Mouse (Mus musculus): ENCODE measurements around the gene Klf5. TPM values are rescaled to one million over a fixed set of nuclear protein-coding genes. Genes with fewer than 3 reads are reported as not detected.

The Klf5 gene
- polyA plus RNA-seq, 1 experiment from 2014 or later: 3.5 TPM

GRCm38 (mm10) chr14:99304387-99304786 is 5.9 kb downstream of the Klf5 start:
- Histone ChIP-seq H3K9me3 (ENCODE audit: control insufficient read depth, low read length) (no peaks in the 10 kb centered on the region), H3K4me1 (replicated peaks; ENCODE audit: control insufficient read depth, insufficient read depth, low read length) (no peaks in the 10 kb centered on the region), H3K27me3 (ENCODE audit: control insufficient read depth, insufficient read depth, low read length) (peaks cover 12% of the 10 kb centered on the region; the same call in 1 of the 2 replicates), H3K4me3 (replicated peaks; ENCODE audit: low read length) (no peak overlapping the region), H3K4me2 (replicated peaks) (no peak overlapping the region), H3K27ac (no peak overlapping the region), H3K36me3 (replicated peaks; ENCODE audit: control insufficient read depth, insufficient read depth) (no peaks in the 10 kb centered on the region), H3K9ac (no peak overlapping the region)
- DNase-seq (ENCODE audit: low spot score) (no peak), ATAC-seq (ENCODE audit: low FRiP score) (no peak)
- 35% methylated on average over 3 of the region's 3 CpGs for WGBS

- ATAC-seq (ENCODE audit: low FRiP score): no peak
- Histone ChIP-seq H3K27ac (no peak overlapping the region), H3K4me1 (replicated peaks; ENCODE audit: control insufficient read depth, insufficient read depth, low read length) (no peaks in the 10 kb centered on the region), H3K9me3 (ENCODE audit: control insufficient read depth, low read length) (no peaks in the 10 kb centered on the region), H3K9ac (no peak overlapping the region), H3K4me2 (replicated peaks) (no peak overlapping the region), H3K27me3 (ENCODE audit: control insufficient read depth, insufficient read depth, low read length) (peaks cover 12% of the 10 kb centered on the region; the same call in 1 of the 2 replicates), H3K4me3 (replicated peaks; ENCODE audit: low read length) (no peak overlapping the region), H3K36me3 (replicated peaks; ENCODE audit: control insufficient read depth, insufficient read depth) (no peaks in the 10 kb centered on the region)
- DNase-seq (ENCODE audit: low spot score): no peak
- 85% methylated on average over 12 of the region's 12 CpGs for WGBS
These were observed 6.7 kb downstream of the Klf5 start for GRCm38 (mm10) chr14:99304997-99305792.

DNA sequence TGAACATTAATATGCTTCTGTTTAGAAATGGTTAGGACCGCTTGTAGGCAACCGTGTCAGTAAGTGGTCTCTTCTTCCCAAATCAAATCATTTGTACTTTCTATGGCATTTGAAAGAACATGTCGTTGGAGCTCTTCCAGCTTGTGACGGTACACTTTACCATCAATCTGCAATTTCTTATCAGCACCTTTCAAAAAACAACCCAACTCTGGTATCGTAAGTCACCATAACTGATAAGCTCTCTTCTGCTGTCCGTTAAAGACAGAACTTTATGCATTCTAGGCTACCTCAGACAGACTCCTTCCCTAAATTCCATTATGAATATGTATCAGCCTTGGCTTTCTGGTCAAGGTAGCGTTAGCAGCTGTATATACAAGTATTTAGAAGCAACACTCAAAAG is 7.9 kb downstream of the Klf5 start:
- Histone ChIP-seq H3K36me3 (replicated peaks; ENCODE audit: control insufficient read depth, insufficient read depth) (no peaks in the 10 kb centered on the region), H3K4me1 (replicated peaks; ENCODE audit: control insufficient read depth, insufficient read depth, low read length) (no peaks in the 10 kb centered on the region), H3K4me3 (replicated peaks; ENCODE audit: low read length) (no peak overlapping the region), H3K4me2 (replicated peaks) (no peak overlapping the region), H3K27ac (no peak overlapping the region), H3K27me3 (ENCODE audit: control insufficient read depth, insufficient read depth, low read length) (0 out of 2 replicates have a peak, but pooled peaks cover 4% of the 10 kb centered on the region), H3K9ac (no peak overlapping the region), H3K9me3 (ENCODE audit: control insufficient read depth, low read length) (no peaks in the 10 kb centered on the region)
- ATAC-seq (ENCODE audit: low FRiP score) (no peak), DNase-seq (ENCODE audit: low spot score) (no peak)
- 93% methylated on average over 7 of the region's 7 CpGs for WGBS

GRCm38 (mm10) chr14:99309606-99310005 is 11.1 kb downstream of the Klf5 start:
- no peak for ATAC-seq (ENCODE audit: low FRiP score)

GRCm38 (mm10) chr14:99310358-99310757 is 11.9 kb downstream of the Klf5 start:
- H3K9me3 ChIP-seq (ENCODE audit: control insufficient read depth, low read length): no peaks in the 10 kb centered on the region
- no peaks in the 10 kb centered on the region for H3K36me3 ChIP-seq (replicated peaks; ENCODE audit: control insufficient read depth, insufficient read depth)
- ATAC-seq (ENCODE audit: low FRiP score): no peak
- H3K9ac ChIP-seq: no peak overlapping the region
- no peak for DNase-seq (ENCODE audit: low spot score)
- H3K27me3 ChIP-seq (ENCODE audit: control insufficient read depth, insufficient read depth, low read length): no peaks in the 10 kb centered on the region
- H3K27ac ChIP-seq: no peak overlapping the region
- no peak overlapping the region for H3K4me3 ChIP-seq (replicated peaks; ENCODE audit: low read length)
- no peaks in the 10 kb centered on the region for H3K4me1 ChIP-seq (replicated peaks; ENCODE audit: control insufficient read depth, insufficient read depth, low read length)
- 76% methylated on average over 7 of the region's 7 CpGs for WGBS
- no peak overlapping the region for H3K4me2 ChIP-seq (replicated peaks)

More at GRCm38 (mm10) chr14:99309606-99310005, 11.1 kb downstream of the Klf5 start:
- Histone ChIP-seq H3K4me3 (replicated peaks; ENCODE audit: low read length) (no peak overlapping the region), H3K4me2 (replicated peaks) (no peak overlapping the region), H3K9me3 (ENCODE audit: control insufficient read depth, low read length) (no peaks in the 10 kb centered on the region), H3K27me3 (ENCODE audit: control insufficient read depth, insufficient read depth, low read length) (no peaks in the 10 kb centered on the region), H3K36me3 (replicated peaks; ENCODE audit: control insufficient read depth, insufficient read depth) (no peaks in the 10 kb centered on the region), H3K9ac (no peak overlapping the region), H3K4me1 (replicated peaks; ENCODE audit: control insufficient read depth, insufficient read depth, low read length) (no peaks in the 10 kb centered on the region), H3K27ac (no peak overlapping the region)
- WGBS: 92% methylated on average over 9 of the region's 9 CpGs
- DNase-seq (ENCODE audit: low spot score): no peak

- Histone ChIP-seq H3K4me1 (replicated peaks; ENCODE audit: control insufficient read depth, insufficient read depth, low read length) (no peaks in the 10 kb centered on the region), H3K4me3 (replicated peaks; ENCODE audit: low read length) (no peak overlapping the region), H3K36me3 (replicated peaks; ENCODE audit: control insufficient read depth, insufficient read depth) (no peaks in the 10 kb centered on the region), H3K9ac (no peak overlapping the region), H3K4me2 (replicated peaks) (no peak overlapping the region), H3K9me3 (ENCODE audit: control insufficient read depth, low read length) (no peaks in the 10 kb centered on the region), H3K27me3 (ENCODE audit: control insufficient read depth, insufficient read depth, low read length) (no peaks in the 10 kb centered on the region), H3K27ac (no peak overlapping the region)
- 83% methylated on average over 24 of the region's 24 CpGs for WGBS
- no peak for ATAC-seq (ENCODE audit: low FRiP score)
- DNase-seq (ENCODE audit: low spot score): no peak
These were observed 14.6 kb downstream of the Klf5 start for GRCm38 (mm10) chr14:99313062-99313461.

- Histone ChIP-seq H3K4me1 (replicated peaks; ENCODE audit: control insufficient read depth, insufficient read depth, low read length) (no peaks in the 10 kb centered on the region), H3K4me3 (replicated peaks; ENCODE audit: low read length) (no peak overlapping the region), H3K4me2 (replicated peaks) (no peak overlapping the region), H3K9me3 (ENCODE audit: control insufficient read depth, low read length) (no peaks in the 10 kb centered on the region), H3K27ac (no peak overlapping the region), H3K9ac (no peak overlapping the region), H3K36me3 (replicated peaks; ENCODE audit: control insufficient read depth, insufficient read depth) (no peaks in the 10 kb centered on the region), H3K27me3 (ENCODE audit: control insufficient read depth, insufficient read depth, low read length) (no peaks in the 10 kb centered on the region)
- ATAC-seq (ENCODE audit: low FRiP score) (no peak), DNase-seq (ENCODE audit: low spot score) (no peak)
- 95% methylated on average over 4 of the region's 4 CpGs for WGBS
These were observed 17.8 kb downstream of the Klf5 start for GRCm38 (mm10) chr14:99316275-99316674.

DNA sequence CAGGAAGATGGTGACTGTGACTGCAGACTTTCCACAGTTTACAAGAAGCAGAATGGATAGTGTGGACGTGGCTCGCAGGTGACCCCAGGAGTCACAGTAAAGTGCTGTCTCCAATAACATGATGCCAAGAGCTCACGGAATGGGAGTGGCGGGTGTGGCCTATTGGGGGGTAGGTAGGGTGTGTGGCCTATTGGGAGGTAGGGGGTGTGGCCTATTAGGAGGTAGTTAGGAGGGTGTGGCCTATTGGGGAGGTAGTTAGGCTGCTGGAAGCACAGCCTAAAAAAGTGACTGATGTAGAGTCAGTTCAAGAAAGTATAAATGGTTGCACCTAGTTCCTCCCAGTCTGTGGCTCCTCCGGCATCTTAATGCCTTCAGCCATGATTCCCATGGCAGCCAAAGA is 22.2 kb downstream of the Klf5 start:
- Histone ChIP-seq H3K4me2 (replicated peaks) (no peak overlapping the region), H3K4me3 (replicated peaks; ENCODE audit: low read length) (no peak overlapping the region), H3K36me3 (replicated peaks; ENCODE audit: control insufficient read depth, insufficient read depth) (no peaks in the 10 kb centered on the region), H3K27ac (no peak overlapping the region), H3K9ac (no peak overlapping the region), H3K4me1 (replicated peaks; ENCODE audit: control insufficient read depth, insufficient read depth, low read length) (no peaks in the 10 kb centered on the region), H3K9me3 (ENCODE audit: control insufficient read depth, low read length) (no peaks in the 10 kb centered on the region), H3K27me3 (ENCODE audit: control insufficient read depth, insufficient read depth, low read length) (no peaks in the 10 kb centered on the region)
- DNase-seq (ENCODE audit: low spot score) (no peak), ATAC-seq (ENCODE audit: low FRiP score) (no peak)
- 84% methylated on average over 5 of the region's 5 CpGs for WGBS

DNA sequence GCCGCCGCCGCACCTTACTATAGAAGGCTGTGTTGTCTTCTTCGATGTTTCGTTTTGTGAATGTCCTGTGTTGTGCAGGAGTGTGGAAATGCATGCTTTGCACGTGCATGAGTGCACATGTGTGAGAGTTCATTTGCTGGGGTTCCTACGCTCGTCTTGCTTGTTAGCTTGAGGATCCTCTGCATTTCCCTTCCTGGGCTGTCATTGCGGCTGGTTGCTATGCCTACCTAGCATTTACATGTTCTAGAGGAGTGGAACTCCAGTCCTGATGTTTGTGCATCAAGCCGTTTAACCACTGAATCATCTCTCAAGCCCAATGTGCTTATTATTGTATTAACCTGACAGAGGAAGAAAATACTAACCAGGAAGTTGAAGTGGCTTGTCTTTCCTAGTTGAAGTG is 24.9 kb downstream of the Klf5 start:
- ATAC-seq (ENCODE audit: low FRiP score): no peak

More for the DNA sequence above, 24.9 kb downstream of the Klf5 start:
- Histone ChIP-seq H3K9me3 (ENCODE audit: control insufficient read depth, low read length) (no peaks in the 10 kb centered on the region), H3K27ac (no peak overlapping the region), H3K4me2 (replicated peaks) (no peak overlapping the region), H3K9ac (no peak overlapping the region), H3K27me3 (ENCODE audit: control insufficient read depth, insufficient read depth, low read length) (no peaks in the 10 kb centered on the region), H3K4me1 (replicated peaks; ENCODE audit: control insufficient read depth, insufficient read depth, low read length) (no peaks in the 10 kb centered on the region), H3K36me3 (replicated peaks; ENCODE audit: control insufficient read depth, insufficient read depth) (no peaks in the 10 kb centered on the region), H3K4me3 (replicated peaks; ENCODE audit: low read length) (no peak overlapping the region)
- no peak for DNase-seq (ENCODE audit: low spot score)
- WGBS: 79% methylated on average over 10 of the region's 10 CpGs
